Mouse (Mus musculus) E14TG2a.4 (cell line): ENCODE measurements around the gene Pik3r2.

Source experiments
- CTCF ChIP-seq: conservative IDR thresholded peaks from 2 replicates; pipeline ENCODE4 v1.5.1; 2014; ENCODE audit warnings: low read length
- POU5F1 ChIP-seq: IDR thresholded peaks from 2 replicates; pipeline ENCODE4 v1.6.1; 2014; ENCODE audit warnings: low read length, borderline replicate concordance

- peak; percentile 42 for TF ChIP-seq CTCF
- no peak for TF ChIP-seq POU5F1
These were observed 18.8 kb downstream of the Pik3r2 start for GRCm38 (mm10) chr8:70757523-70758307.
